Mouse (Mus musculus) C2C12 (cell line): ENCODE measurements around the gene Por. TPM values are rescaled to one million over a fixed set of nuclear protein-coding genes. Genes with fewer than 3 reads are reported as not detected.

Experiments used
- H3K27me3 ChIP-seq: one replicate; pipeline ENCODE4 v1.6.1; 2011; ENCODE audit not compliant: control insufficient read depth, insufficient read depth, insufficient read length
- H3K36me3 ChIP-seq: one replicate; pipeline ENCODE4 v1.6.1; 2011; ENCODE audit not compliant: control insufficient read depth, insufficient read depth
- H3K4me3 ChIP-seq: one replicate; pipeline ENCODE4 v1.5.1; 2011; ENCODE audit warnings: mild to moderate bottlenecking, control low read depth; ENCODE audit not compliant: poor library complexity, insufficient read depth, severe bottlenecking
- H3K79me2 ChIP-seq: one replicate; pipeline ENCODE4 v1.6.1; 2011; ENCODE audit not compliant: control insufficient read depth, insufficient read depth
- H3K79me3 ChIP-seq: one replicate; pipeline ENCODE4 v1.6.1; 2011; ENCODE audit warnings: low read depth, control low read depth
- H3ac ChIP-seq: one replicate; pipeline ENCODE3; 2011; ENCODE audit warnings: low read depth; ENCODE audit not compliant: control insufficient read depth, insufficient read length
- CEBPB ChIP-seq: IDR thresholded peaks from one replicate; pipeline ENCODE4 v1.6.1; 2011; ENCODE audit warnings: low read depth, mild to moderate bottlenecking, control low read depth, moderate library complexity
- CTCF ChIP-seq: IDR thresholded peaks from one replicate; pipeline ENCODE4 v1.5.1; 2011; ENCODE audit not compliant: control insufficient read depth, insufficient read depth, insufficient read length
- FOSL1 ChIP-seq: IDR thresholded peaks from one replicate; pipeline ENCODE4 v1.8.0; 2011; ENCODE audit warnings: mild to moderate bottlenecking, low read length; ENCODE audit not compliant: poor library complexity, insufficient read depth, severe bottlenecking
- MAX ChIP-seq: IDR thresholded peaks from one replicate; pipeline ENCODE4 v1.6.1; 2011; ENCODE audit warnings: mild to moderate bottlenecking, control low read depth
- MYOD1 ChIP-seq: IDR thresholded peaks from one replicate; pipeline ENCODE4 v1.6.1; 2011; ENCODE audit warnings: low read depth; ENCODE audit not compliant: control insufficient read depth, insufficient read length
- MYOG ChIP-seq: IDR thresholded peaks from one replicate; pipeline ENCODE4 v1.6.1; 2011; ENCODE audit not compliant: control insufficient read depth, insufficient read length; ENCODE audit errors: extremely low read depth
- USF1 ChIP-seq: IDR thresholded peaks from one replicate; pipeline ENCODE4 v1.6.1; 2011; ENCODE audit warnings: low read depth, mild to moderate bottlenecking, control low read depth, moderate library complexity
- polyA plus RNA-seq: library from polyadenylated mRNA; unstranded; fragments of >200 nt; fragmentation: generic; extraction: Trizol; gene quantifications from one replicate; pipeline ENCODE4 v1.2.1, GENCODE M21; 2012; ENCODE audit warnings: missing spikeins

The Por gene
- polyA plus RNA-seq, 1 experiment, result 106 TPM

- Histone ChIP-seq H3ac (no peak overlapping the region), H3K79me3 (no peaks in the 10 kb centered on the region), H3K36me3 (peaks cover 4% of the 10 kb centered on the region), H3K79me2 (no peaks in the 10 kb centered on the region), H3K27me3 (no peaks in the 10 kb centered on the region), H3K4me3 (no peak overlapping the region)
- TF ChIP-seq MYOG, result no peak
- TF ChIP-seq FOSL1, result no peak
- no peak for TF ChIP-seq CTCF
Measured at GRCm38 (mm10) chr5:135674349-135674775, 4.5 kb downstream of the Por start.

- no peak overlapping the region for H3K4me3 ChIP-seq
Measured at GRCm38 (mm10) chr5:135674821-135675220, 5.0 kb downstream of the Por start.

GRCm38 (mm10) chr5:135676696-135677095 lies 6.9 kb downstream of the Por start:
- H3ac ChIP-seq, result no peak overlapping the region
- no peaks in the 10 kb centered on the region for H3K27me3 ChIP-seq
- peaks cover 4% of the 10 kb centered on the region for H3K36me3 ChIP-seq
- no peaks in the 10 kb centered on the region for H3K79me3 ChIP-seq
- H3K79me2 ChIP-seq, result no peaks in the 10 kb centered on the region
- H3K4me3 ChIP-seq, result no peak overlapping the region
- TF ChIP-seq MYOG, result no peak
- TF ChIP-seq FOSL1, result no peak
- TF ChIP-seq MAX, result no peak
- no peak for TF ChIP-seq CEBPB
- TF ChIP-seq CTCF, result no peak
- TF ChIP-seq USF1, result no peak
- no peak for TF ChIP-seq MYOD1

More at GRCm38 (mm10) chr5:135674821-135675220, 5.0 kb downstream of the Por start:
- peaks cover 4% of the 10 kb centered on the region for H3K36me3 ChIP-seq
- no peaks in the 10 kb centered on the region for H3K27me3 ChIP-seq
- H3K79me2 ChIP-seq, result no peaks in the 10 kb centered on the region
- TF ChIP-seq USF1 (no peak), FOSL1 (no peak), CEBPB (no peak), MYOD1 (no peak), MYOG (no peak), CTCF (no peak), MAX (no peak)
- H3K79me3 ChIP-seq, result no peaks in the 10 kb centered on the region
- H3ac ChIP-seq, result no peak overlapping the region

GRCm38 (mm10) chr5:135677251-135677650 lies 7.4 kb downstream of the Por start:
- TF ChIP-seq MYOG, result no peak
- no peak for TF ChIP-seq FOSL1
- TF ChIP-seq CEBPB, result no peak
- TF ChIP-seq MAX, result no peak
- Histone ChIP-seq H3K36me3 (peaks cover 4% of the 10 kb centered on the region), H3K27me3 (no peaks in the 10 kb centered on the region), H3ac (no peak overlapping the region), H3K79me3 (no peaks in the 10 kb centered on the region), H3K4me3 (no peak overlapping the region), H3K79me2 (no peaks in the 10 kb centered on the region)

- Histone ChIP-seq H3ac (no peak overlapping the region), H3K79me3 (no peaks in the 10 kb centered on the region), H3K36me3 (peaks cover 4% of the 10 kb centered on the region), H3K79me2 (no peaks in the 10 kb centered on the region), H3K4me3 (no peak overlapping the region), H3K27me3 (no peaks in the 10 kb centered on the region)
- TF ChIP-seq MAX, result no peak
- no peak for TF ChIP-seq USF1
- TF ChIP-seq CTCF, result no peak
- TF ChIP-seq MYOG, result no peak
- no peak for TF ChIP-seq MYOD1
- TF ChIP-seq CEBPB, result no peak
Measured at GRCm38 (mm10) chr5:135678481-135678880, 8.6 kb downstream of the Por start.

GRCm38 (mm10) chr5:135680967-135681545 lies 11.2 kb downstream of the Por start:
- no peak overlapping the region for H3K4me3 ChIP-seq
- no peak overlapping the region for H3ac ChIP-seq
- no peaks in the 10 kb centered on the region for H3K79me2 ChIP-seq
- TF ChIP-seq MAX (no peak), MYOD1 (no peak), CTCF (no peak), FOSL1 (no peak), MYOG (no peak), USF1 (no peak), CEBPB (no peak)
- no peaks in the 10 kb centered on the region for H3K27me3 ChIP-seq
- peaks cover 4% of the 10 kb centered on the region for H3K36me3 ChIP-seq
- H3K79me3 ChIP-seq, result no peaks in the 10 kb centered on the region
